Mouse (Mus musculus) ZHBTc4 (cell line): ENCODE data around the gene Rhag.

Source experiments
- DNase-seq: peaks from one replicate; pipeline ENCODE4 v3.0.0-alpha.2; 2011; ENCODE audit warnings: low read depth, low spot score

Gene Rhag

DNA sequence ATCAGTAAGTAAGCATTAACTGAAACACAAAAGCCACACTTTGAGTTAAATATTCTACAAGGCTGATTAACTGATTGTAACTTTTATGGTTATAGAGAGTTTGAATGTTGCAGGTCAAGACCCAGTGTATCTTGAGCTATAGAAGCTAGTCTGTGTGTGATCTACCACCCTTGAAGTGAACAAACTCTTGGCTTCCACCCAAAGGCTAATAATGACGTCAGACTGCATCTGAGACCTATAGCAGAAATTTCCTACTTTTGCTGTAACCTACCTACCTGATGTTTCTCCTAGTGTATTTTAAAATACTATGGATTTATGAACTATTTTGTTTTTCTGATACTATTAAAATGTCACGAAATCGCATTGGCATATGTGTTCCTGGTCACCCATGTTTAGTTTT, 63.8 kb downstream of the Rhag start:
- DNase-seq: no peak

- no peak for DNase-seq
Observed at GRCm38 (mm10) chr17:40875568-40875967, 64.6 kb downstream of the Rhag start.

DNA sequence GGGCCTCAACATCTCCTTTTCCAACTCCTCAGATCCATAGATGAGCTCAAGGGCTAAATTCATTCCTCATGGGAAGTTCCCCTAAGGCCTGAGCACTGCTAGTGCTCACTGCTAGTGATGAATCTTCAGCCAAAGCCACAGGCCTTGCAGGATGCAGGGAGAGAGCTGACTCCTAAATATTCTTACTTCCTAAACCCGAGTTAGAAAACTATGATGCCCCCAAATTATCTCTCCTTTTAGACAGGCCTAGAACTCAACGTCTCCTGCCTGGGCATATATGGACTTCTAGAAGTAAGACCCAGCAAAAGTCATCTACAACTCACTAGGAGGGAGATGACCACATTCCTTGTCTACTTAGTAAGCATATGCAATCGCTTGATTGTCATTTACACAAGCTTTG, 66.8 kb downstream of the Rhag start:
- DNase-seq: no peak

GRCm38 (mm10) chr17:40879528-40879923, 68.6 kb downstream of the Rhag start:
- no peak for DNase-seq

GRCm38 (mm10) chr17:40879924-40880691, 69.2 kb downstream of the Rhag start, which contains the start of gene 9130008F23Rik:
9130008F23Rik (minus strand) TSS chr17:40880559.
- DNase-seq: peak; percentile 38

- DNase-seq: no peak
Observed at GRCm38 (mm10) chr17:40882172-40882571, 71.2 kb downstream of the Rhag start.

DNA sequence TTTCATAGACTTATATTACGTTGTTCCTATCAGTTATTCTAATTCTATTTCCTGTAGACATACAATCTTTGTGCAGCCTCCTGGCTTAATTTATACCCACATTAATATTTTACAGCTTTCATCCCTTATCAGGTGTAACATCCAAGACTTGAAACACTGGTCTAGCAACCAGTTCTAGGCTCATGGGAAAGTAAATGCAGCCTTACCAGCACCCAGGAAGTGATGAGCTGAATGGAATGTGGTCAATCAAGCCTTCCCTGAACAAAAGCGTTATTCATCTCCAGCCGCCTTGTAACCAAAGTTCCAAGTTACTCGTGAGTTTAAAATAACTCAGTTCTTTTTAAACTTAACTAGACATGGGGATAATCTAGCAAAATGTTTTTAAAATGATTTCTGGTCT, 74.2 kb downstream of the Rhag start:
- DNase-seq: no peak

- DNase-seq: no peak
Observed at GRCm38 (mm10) chr17:40887849-40888536, 77.1 kb downstream of the Rhag start.
